Mouse (Mus musculus): ENCODE data around the gene Nectin3. TPM values are rescaled to one million over a fixed set of nuclear protein-coding genes. Genes with fewer than 3 reads are reported as not detected.

The Nectin3 gene
- polyA plus RNA-seq, 1 experiment from 2014 or later: 8.9 TPM

- H3K9me3 ChIP-seq (replicated peaks): no peaks in the 10 kb centered on the region
Measured at GRCm38 (mm10) chr16:46356663-46357062, 141.7 kb downstream of the Nectin3 start.

More at GRCm38 (mm10) chr16:46356663-46357062, 141.7 kb downstream of the Nectin3 start:
- Histone ChIP-seq H3K27me3 (replicated peaks) (no peaks in the 10 kb centered on the region), H3K36me3 (no peaks in the 10 kb centered on the region), H3K27ac (no peak overlapping the region), H3K4me2 (no peak overlapping the region), H3K9ac (no peak overlapping the region), H3K4me3 (no peak overlapping the region), H3K4me1 (no peaks in the 10 kb centered on the region)
- ATAC-seq: no peak
- WGBS (ENCODE audit: insufficient replicate concordance): 51% methylated on average over 3 of the region's 3 CpGs

All from liver, embryonic 12.5 days (tissue).